Mouse (Mus musculus): Measurements from ENCODE around the gene Rgs7. TPM values are rescaled to one million over a fixed set of nuclear protein-coding genes. Genes with fewer than 3 reads are reported as not detected.

Gene Rgs7
- polyA plus RNA-seq, 1 experiment from 2014 or later: 0.33 TPM

- 82% methylated on average over 5 of the region's 5 CpGs for WGBS
- no peak overlapping the region for H3K27ac ChIP-seq (replicated peaks; ENCODE audit: low read depth, low read length)
- no peak overlapping the region for H3K4me3 ChIP-seq (ENCODE audit: low read depth, low read length)
- H3K9ac ChIP-seq (ENCODE audit: low read length): no peak overlapping the region
- no peaks in the 10 kb centered on the region for H3K4me1 ChIP-seq (ENCODE audit: control insufficient read depth, insufficient read depth, low read length)
- DNase-seq (ENCODE audit: low spot score) (no peak), ATAC-seq (ENCODE audit: insufficient number of reproducible peaks, low FRiP score, low TSS enrichment, low read depth) (no peak)
- H3K27me3 ChIP-seq (ENCODE audit: control insufficient read depth, insufficient read depth, low read length): no peaks in the 10 kb centered on the region
- H3K36me3 ChIP-seq (ENCODE audit: control insufficient read depth, insufficient read depth, low read length): no peaks in the 10 kb centered on the region
- H3K4me2 ChIP-seq (ENCODE audit: low read depth, severe bottlenecking): no peak overlapping the region
- H3K9me3 ChIP-seq (ENCODE audit: control insufficient read depth, low read length): no peaks in the 10 kb centered on the region
These were observed 317.2 kb downstream of the Rgs7 start for GRCm38 (mm10) chr1:175174918-175175675.

GRCm38 (mm10) chr1:175155469-175155868 lies 336.8 kb downstream of the Rgs7 start:
- Histone ChIP-seq H3K36me3 (ENCODE audit: control insufficient read depth, insufficient read depth, low read length) (no peaks in the 10 kb centered on the region), H3K4me1 (ENCODE audit: control insufficient read depth, insufficient read depth, low read length) (no peaks in the 10 kb centered on the region), H3K27ac (replicated peaks; ENCODE audit: low read depth, low read length) (no peak overlapping the region), H3K27me3 (ENCODE audit: control insufficient read depth, insufficient read depth, low read length) (no peaks in the 10 kb centered on the region), H3K4me3 (ENCODE audit: low read depth, low read length) (no peak overlapping the region), H3K9me3 (ENCODE audit: control insufficient read depth, low read length) (no peaks in the 10 kb centered on the region), H3K9ac (ENCODE audit: low read length) (no peak overlapping the region), H3K4me2 (ENCODE audit: low read depth, severe bottlenecking) (no peak overlapping the region)
- WGBS: 88% methylated on average over 1 of the region's 1 CpGs
- DNase-seq (ENCODE audit: low spot score): no peak
- no peak for ATAC-seq (ENCODE audit: insufficient number of reproducible peaks, low FRiP score, low TSS enrichment, low read depth)

GRCm38 (mm10) chr1:175143051-175143450 lies 349.2 kb downstream of the Rgs7 start:
- WGBS: 84% methylated on average over 4 of the region's 4 CpGs
- DNase-seq (ENCODE audit: low spot score) (no peak), ATAC-seq (ENCODE audit: insufficient number of reproducible peaks, low FRiP score, low TSS enrichment, low read depth) (no peak)
- Histone ChIP-seq H3K27ac (replicated peaks; ENCODE audit: low read depth, low read length) (no peak overlapping the region), H3K4me2 (ENCODE audit: low read depth, severe bottlenecking) (no peak overlapping the region), H3K9me3 (ENCODE audit: control insufficient read depth, low read length) (no peaks in the 10 kb centered on the region), H3K27me3 (ENCODE audit: control insufficient read depth, insufficient read depth, low read length) (no peaks in the 10 kb centered on the region), H3K9ac (ENCODE audit: low read length) (no peak overlapping the region), H3K4me1 (ENCODE audit: control insufficient read depth, insufficient read depth, low read length) (no peaks in the 10 kb centered on the region), H3K36me3 (ENCODE audit: control insufficient read depth, insufficient read depth, low read length) (no peaks in the 10 kb centered on the region), H3K4me3 (ENCODE audit: low read depth, low read length) (no peak overlapping the region)

GRCm38 (mm10) chr1:175128525-175128924 lies 363.8 kb downstream of the Rgs7 start:
- no peak overlapping the region for H3K9ac ChIP-seq (ENCODE audit: low read length)
- no peaks in the 10 kb centered on the region for H3K9me3 ChIP-seq (ENCODE audit: control insufficient read depth, low read length)
- no peak overlapping the region for H3K27ac ChIP-seq (replicated peaks; ENCODE audit: low read depth, low read length)
- H3K4me3 ChIP-seq (ENCODE audit: low read depth, low read length): no peak overlapping the region
- H3K27me3 ChIP-seq (ENCODE audit: control insufficient read depth, insufficient read depth, low read length): no peaks in the 10 kb centered on the region
- no peak for ATAC-seq (ENCODE audit: insufficient number of reproducible peaks, low FRiP score, low TSS enrichment, low read depth)
- no peaks in the 10 kb centered on the region for H3K36me3 ChIP-seq (ENCODE audit: control insufficient read depth, insufficient read depth, low read length)
- 77% methylated on average over 2 of the region's 2 CpGs for WGBS
- no peak overlapping the region for H3K4me2 ChIP-seq (ENCODE audit: low read depth, severe bottlenecking)
- H3K4me1 ChIP-seq (ENCODE audit: control insufficient read depth, insufficient read depth, low read length): no peaks in the 10 kb centered on the region
- no peak for DNase-seq (ENCODE audit: low spot score)

GRCm38 (mm10) chr1:175124416-175124815 lies 367.9 kb downstream of the Rgs7 start:
- Histone ChIP-seq H3K27ac (replicated peaks; ENCODE audit: low read depth, low read length) (no peak overlapping the region), H3K36me3 (ENCODE audit: control insufficient read depth, insufficient read depth, low read length) (no peaks in the 10 kb centered on the region), H3K9ac (ENCODE audit: low read length) (no peak overlapping the region), H3K4me3 (ENCODE audit: low read depth, low read length) (no peak overlapping the region), H3K4me1 (ENCODE audit: control insufficient read depth, insufficient read depth, low read length) (no peaks in the 10 kb centered on the region), H3K27me3 (ENCODE audit: control insufficient read depth, insufficient read depth, low read length) (no peaks in the 10 kb centered on the region), H3K4me2 (ENCODE audit: low read depth, severe bottlenecking) (no peak overlapping the region), H3K9me3 (ENCODE audit: control insufficient read depth, low read length) (no peaks in the 10 kb centered on the region)
- DNase-seq (ENCODE audit: low spot score): no peak
- no peak for ATAC-seq (ENCODE audit: insufficient number of reproducible peaks, low FRiP score, low TSS enrichment, low read depth)
- 99% methylated on average over 3 of the region's 3 CpGs for WGBS

- H3K27me3 ChIP-seq (ENCODE audit: control insufficient read depth, insufficient read depth, low read length): no peaks in the 10 kb centered on the region
- DNase-seq (ENCODE audit: low spot score): no peak
- no peaks in the 10 kb centered on the region for H3K9me3 ChIP-seq (ENCODE audit: control insufficient read depth, low read length)
- ATAC-seq (ENCODE audit: insufficient number of reproducible peaks, low FRiP score, low TSS enrichment, low read depth): peak; percentile 33; the same call in 1 of the 2 replicates
- no peaks in the 10 kb centered on the region for H3K4me1 ChIP-seq (ENCODE audit: control insufficient read depth, insufficient read depth, low read length)
- H3K4me3 ChIP-seq (ENCODE audit: low read depth, low read length): no peak overlapping the region
- no peak overlapping the region for H3K4me2 ChIP-seq (ENCODE audit: low read depth, severe bottlenecking)
- 79% methylated on average over 4 of the region's 4 CpGs for WGBS
- no peaks in the 10 kb centered on the region for H3K36me3 ChIP-seq (ENCODE audit: control insufficient read depth, insufficient read depth, low read length)
- no peak overlapping the region for H3K9ac ChIP-seq (ENCODE audit: low read length)
- no peak overlapping the region for H3K27ac ChIP-seq (replicated peaks; ENCODE audit: low read depth, low read length)
These were observed 373.3 kb downstream of the Rgs7 start for GRCm38 (mm10) chr1:175118904-175119555.

GRCm38 (mm10) chr1:175108270-175108860 lies 383.9 kb downstream of the Rgs7 start:
- Histone ChIP-seq H3K4me3 (ENCODE audit: low read depth, low read length) (no peak overlapping the region), H3K9ac (ENCODE audit: low read length) (no peak overlapping the region), H3K4me1 (ENCODE audit: control insufficient read depth, insufficient read depth, low read length) (no peaks in the 10 kb centered on the region), H3K36me3 (ENCODE audit: control insufficient read depth, insufficient read depth, low read length) (no peaks in the 10 kb centered on the region), H3K27me3 (ENCODE audit: control insufficient read depth, insufficient read depth, low read length) (no peaks in the 10 kb centered on the region), H3K9me3 (ENCODE audit: control insufficient read depth, low read length) (no peaks in the 10 kb centered on the region), H3K27ac (replicated peaks; ENCODE audit: low read depth, low read length) (no peak overlapping the region), H3K4me2 (ENCODE audit: low read depth, severe bottlenecking) (no peak overlapping the region)
- ATAC-seq (ENCODE audit: insufficient number of reproducible peaks, low FRiP score, low TSS enrichment, low read depth): no peak
- 96% methylated on average over 1 of the region's 1 CpGs for WGBS
- no peak for DNase-seq (ENCODE audit: low spot score)

- WGBS: 45% methylated on average over 1 of the region's 1 CpGs
- H3K4me1 ChIP-seq (ENCODE audit: control insufficient read depth, insufficient read depth, low read length): no peaks in the 10 kb centered on the region
- ATAC-seq (ENCODE audit: insufficient number of reproducible peaks, low FRiP score, low TSS enrichment, low read depth): no peak
These were observed 386.0 kb downstream of the Rgs7 start for GRCm38 (mm10) chr1:175106315-175106714.

More at GRCm38 (mm10) chr1:175106315-175106714, 386.0 kb downstream of the Rgs7 start:
- Histone ChIP-seq H3K4me2 (ENCODE audit: low read depth, severe bottlenecking) (no peak overlapping the region), H3K36me3 (ENCODE audit: control insufficient read depth, insufficient read depth, low read length) (no peaks in the 10 kb centered on the region), H3K27me3 (ENCODE audit: control insufficient read depth, insufficient read depth, low read length) (no peaks in the 10 kb centered on the region), H3K27ac (replicated peaks; ENCODE audit: low read depth, low read length) (no peak overlapping the region), H3K9me3 (ENCODE audit: control insufficient read depth, low read length) (no peaks in the 10 kb centered on the region), H3K9ac (ENCODE audit: low read length) (no peak overlapping the region), H3K4me3 (ENCODE audit: low read depth, low read length) (no peak overlapping the region)
- DNase-seq (ENCODE audit: low spot score): no peak
